Mouse (Mus musculus) cortical plate, adult 2 months (tissue): ENCODE results near the gene 4932429P05Rik. TPM values are rescaled to one million over a fixed set of nuclear protein-coding genes. Genes with fewer than 3 reads are reported as not detected.

ENCODE experiments used
- H3K27ac ChIP-seq: fragments of 200-500 bp; 2 replicates; pipeline ENCODE4 v1.5.1; 2012; ENCODE audit warnings: low read length, control low read depth, inconsistent platforms; ENCODE audit not compliant: insufficient read depth
- H3K4me1 ChIP-seq: fragments of 200-500 bp; 2 replicates; pipeline ENCODE4 v1.6.1; 2011; ENCODE audit warnings: low read length; ENCODE audit not compliant: control insufficient read depth, insufficient read depth
- H3K4me3 ChIP-seq: fragments of 200-500 bp; 2 replicates; pipeline ENCODE4 v1.5.1; 2011; ENCODE audit warnings: mild to moderate bottlenecking, low read length, control low read depth; ENCODE audit not compliant: insufficient read depth
- CTCF ChIP-seq: fragments of 200-500 bp; IDR thresholded peaks from 2 replicates; pipeline ENCODE4 v1.5.1; 2011; ENCODE audit warnings: mild to moderate bottlenecking, control low read depth, low read length; ENCODE audit not compliant: insufficient read depth; ENCODE audit errors: extremely low read depth
- POLR2A ChIP-seq: fragments of 200-500 bp; IDR thresholded peaks from 2 replicates; pipeline ENCODE4 v1.6.1; 2011; ENCODE audit warnings: mild to moderate bottlenecking, low read length, control low read depth; ENCODE audit not compliant: insufficient read depth; ENCODE audit errors: extremely low read depth
- polyA plus RNA-seq: library from polyadenylated mRNA; depleted of rRNA; stranded (reverse); fragments of >200 nt; gene quantifications from 2 replicates; pipeline ENCODE4 v1.2.3, GENCODE M21; 2012; rRNA removed

Gene 4932429P05Rik
- polyA plus RNA-seq, result not detected in 2 replicates

DNA sequence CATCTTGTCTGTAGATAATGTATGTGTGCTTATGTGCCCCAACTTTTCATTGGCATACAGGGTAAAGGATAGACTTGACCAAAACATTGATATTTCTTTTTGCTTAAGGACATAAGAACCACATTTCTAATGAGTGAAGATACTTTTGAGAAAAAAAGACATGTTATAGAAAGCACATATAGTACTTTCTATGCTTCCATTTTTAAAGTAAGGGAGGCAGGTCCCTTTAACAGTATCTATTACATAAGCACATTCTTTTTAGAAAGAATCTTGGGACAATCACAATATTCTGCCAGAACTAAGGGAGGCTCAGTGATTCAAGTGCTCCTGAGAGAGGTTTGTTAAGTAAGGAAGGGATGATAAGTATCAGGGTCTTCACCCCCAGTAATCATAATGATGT, at the start of gene 4932429P05Rik:
TSS of gene 4932429P05Rik (plus strand) at position 301 of the 400 bp plus-strand sequence.
- TF ChIP-seq CTCF, result no peak
- TF ChIP-seq POLR2A, result no peak
- no peak within 1 kb of the TSS for H3K27ac ChIP-seq
- H3K4me3 ChIP-seq, result no peak within 1 kb of the TSS
- no peaks in the 10 kb centered on the region for H3K4me1 ChIP-seq

Other genes with a start within 250 kb of the 4932429P05Rik start
- gene 4930415L06Rik, start 180.6 kb downstream of the 4932429P05Rik start, polyA plus RNA-seq, result not detected in 2 replicates